Mouse (Mus musculus): ENCODE measurements around the gene Cnnm1. TPM values are rescaled to one million over a fixed set of nuclear protein-coding genes. Genes with fewer than 3 reads are reported as not detected.

The Cnnm1 gene
- total and polyA plus RNA-seq, 3 experiments = 0.04 TPM; not detected in 2

DNA sequence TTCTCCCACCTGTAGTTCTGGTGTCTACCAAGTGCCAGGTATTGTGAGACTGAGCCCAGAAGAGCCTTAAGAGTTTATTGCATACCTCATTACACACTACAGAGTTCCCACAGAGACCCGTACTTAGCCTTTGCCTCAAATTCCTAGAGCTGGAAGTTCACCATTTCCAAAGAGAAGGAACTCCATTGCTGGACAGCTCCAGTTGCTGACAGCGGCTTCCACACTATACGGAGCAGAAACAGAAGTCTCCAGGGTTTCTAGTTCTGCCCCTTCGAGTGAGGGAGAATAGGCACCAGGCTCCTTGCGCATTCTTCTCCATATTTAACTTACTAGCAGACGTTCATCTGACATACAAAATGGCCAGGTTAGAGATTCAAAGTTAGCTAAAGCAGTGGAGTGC lies 2.0 kb downstream of the Cnnm1 start:
- DNase-seq (ENCODE audit: low read depth, low spot score) = no peak
- peaks cover 0 to 3% of the 10 kb centered on the region in 2 experiments; a peak in 1 of 4 replicates for H3K27me3 ChIP-seq (ENCODE audit: control insufficient read depth in 1 of 2, insufficient read depth in 2 of 2, low read length in 2 of 2)

DNA sequence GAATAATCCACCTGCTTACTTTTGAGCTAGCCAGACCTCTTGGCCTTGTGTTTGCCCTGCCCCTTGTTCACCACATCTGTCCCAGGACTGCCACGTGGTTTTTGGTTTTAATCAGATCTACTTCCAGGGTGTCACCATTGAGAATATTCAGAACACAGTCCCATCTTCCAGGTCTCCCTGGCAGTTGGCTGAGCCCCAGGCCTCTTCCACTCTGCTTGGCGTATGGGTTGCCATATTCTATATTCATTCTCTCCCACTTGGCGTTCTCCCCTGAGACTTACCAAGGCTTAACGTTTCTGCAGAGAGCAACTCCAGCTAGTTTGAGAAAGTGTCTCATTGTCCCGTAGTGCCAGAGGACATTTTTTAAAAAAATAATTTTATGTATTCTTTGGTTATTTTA lies 2.7 kb downstream of the Cnnm1 start:
- H3K4me1 ChIP-seq (ENCODE audit: control insufficient read depth in 1 of 2, insufficient read depth in 2 of 2, low read length in 2 of 2) = no peaks in the 10 kb centered on the region
- no peak overlapping the region for H3K9ac ChIP-seq (ENCODE audit: control insufficient read depth, low read depth, low read length, poor library complexity, severe bottlenecking)
- H3K79me2 ChIP-seq (ENCODE audit: control insufficient read depth, insufficient read depth, low read length, poor library complexity) = no peaks in the 10 kb centered on the region
- H3K36me3 ChIP-seq (ENCODE audit: control insufficient read depth in 1 of 2, insufficient read depth in 2 of 2, low read length in 2 of 2) = no peaks in the 10 kb centered on the region
- no peaks in the 10 kb centered on the region for H3K9me3 ChIP-seq (replicated peaks; ENCODE audit: insufficient read depth, low read length)
- no peak overlapping the region for H3K27ac ChIP-seq (ENCODE audit: control insufficient read depth, low read depth, low read length)
- H3K4me3 ChIP-seq (ENCODE audit: control insufficient read depth in 1 of 2, insufficient read depth in 1 of 2, low read depth in 2 of 2, low read length in 2 of 2) = no peak overlapping the region
- TF ChIP-seq CTCF (IDR thresholded peaks at IDR 0.05 in 2 of 3, conservative IDR thresholded peaks at IDR 0.05 in 1 of 3; ENCODE audit: control insufficient read depth in 1 of 3, insufficient read depth in 1 of 3, low read depth in 2 of 3, low read length in 3 of 3, poor library complexity in 1 of 3, severe bottlenecking in 1 of 3) (no peak), MAX (IDR thresholded peaks at IDR 0.05; ENCODE audit: low read length) (no peak), POLR2AphosphoS5 (IDR thresholded peaks at IDR 0.05; ENCODE audit: borderline replicate concordance, low read depth, low read length) (no peak), NRF1 (IDR thresholded peaks at IDR 0.05; ENCODE audit: insufficient read depth, low read depth, low read length, poor library complexity, severe bottlenecking) (no peak), NELFE (IDR thresholded peaks at IDR 0.05; ENCODE audit: low read depth, low read length) (no peak), SIN3A (IDR thresholded peaks at IDR 0.05; ENCODE audit: low read length) (no peak), RAD21 (IDR thresholded peaks at IDR 0.05; ENCODE audit: low read depth, low read length) (no peak), E2F4 (IDR thresholded peaks at IDR 0.05; ENCODE audit: borderline replicate concordance, low read depth, low read length) (no peak), USF2 (IDR thresholded peaks at IDR 0.05; ENCODE audit: borderline replicate concordance in 1 of 2, insufficient read depth in 1 of 2, low read depth in 1 of 2, low read length in 2 of 2) (no peak), TAL1 (IDR thresholded peaks at IDR 0.05; ENCODE audit: low read length) (no peak), RCOR1 (IDR thresholded peaks at IDR 0.05; ENCODE audit: low read depth, low read length) (no peak)
- no peak for DNase-seq (ENCODE audit: low read depth, low spot score)
- H3K27me3 ChIP-seq (ENCODE audit: control insufficient read depth in 1 of 2, insufficient read depth in 2 of 2, low read length in 2 of 2) = peaks cover 0 to 5% of the 10 kb centered on the region in 2 experiments; a peak in 2 of 4 replicates

More for the DNA sequence above, 2.0 kb downstream of the Cnnm1 start:
- H3K36me3 ChIP-seq (ENCODE audit: control insufficient read depth in 1 of 2, insufficient read depth in 2 of 2, low read length in 2 of 2) = no peaks in the 10 kb centered on the region
- no peak overlapping the region for H3K9ac ChIP-seq (ENCODE audit: control insufficient read depth, low read depth, low read length, poor library complexity, severe bottlenecking)
- H3K27ac ChIP-seq (ENCODE audit: control insufficient read depth, low read depth, low read length) = no peak overlapping the region
- TF ChIP-seq EP300 (IDR thresholded peaks at IDR 0.05; ENCODE audit: low read depth in 1 of 2, low read length in 2 of 2) = no peak
- TF ChIP-seq CHD2 (IDR thresholded peaks at IDR 0.05; ENCODE audit: low read length) = no peak
- no peak for TF ChIP-seq MYB (IDR thresholded peaks at IDR 0.05; ENCODE audit: low read depth, low read length)
- TF ChIP-seq SIN3A (IDR thresholded peaks at IDR 0.05; ENCODE audit: low read length) = no peak
- no peak for TF ChIP-seq POLR2AphosphoS2 (IDR thresholded peaks at IDR 0.05; ENCODE audit: low read length)
- no peak for TF ChIP-seq CTCF (IDR thresholded peaks at IDR 0.05 in 2 of 3, conservative IDR thresholded peaks at IDR 0.05 in 1 of 3; ENCODE audit: control insufficient read depth in 1 of 3, insufficient read depth in 1 of 3, low read depth in 2 of 3, low read length in 3 of 3, poor library complexity in 1 of 3, severe bottlenecking in 1 of 3)
- TF ChIP-seq RAD21 (IDR thresholded peaks at IDR 0.05; ENCODE audit: low read depth, low read length) = no peak
- TF ChIP-seq MAFK (IDR thresholded peaks at IDR 0.05; ENCODE audit: borderline replicate concordance, low read depth, low read length) = no peak
- no peaks in the 10 kb centered on the region for H3K9me3 ChIP-seq (replicated peaks; ENCODE audit: insufficient read depth, low read length)
- H3K4me3 ChIP-seq (ENCODE audit: control insufficient read depth in 1 of 2, insufficient read depth in 1 of 2, low read depth in 2 of 2, low read length in 2 of 2) = no peak overlapping the region
- no peaks in the 10 kb centered on the region for H3K79me2 ChIP-seq (ENCODE audit: control insufficient read depth, insufficient read depth, low read length, poor library complexity)
- H3K4me1 ChIP-seq (ENCODE audit: control insufficient read depth in 1 of 2, insufficient read depth in 2 of 2, low read length in 2 of 2) = no peaks in the 10 kb centered on the region
